Mouse (Mus musculus) cerebellum, adult 2 months (tissue): ENCODE measurements at regions not wholly inside any gene's neighbourhood (a gene's known extent, or its start where the extent isn't known, plus 50 kb on each side); places are given as distances from the start of the nearest gene placed in this dataset.

Experiments
- DNase-seq, 2 experiments: peaks; one replicate each; pipeline ENCODE4 v3.0.0; 2021
- H3K27ac ChIP-seq: fragments of 200-500 bp; 2 replicates; pipeline ENCODE4 v1.5.1; 2012; ENCODE audit warnings: low read length, control low read depth, inconsistent platforms; ENCODE audit not compliant: insufficient read depth
- H3K27me3 ChIP-seq: fragments of 200-500 bp; 2 replicates; pipeline ENCODE4 v1.6.1; 2012; ENCODE audit warnings: inconsistent platforms, mild to moderate bottlenecking, low read length, moderate library complexity; ENCODE audit not compliant: control insufficient read depth, insufficient read depth
- H3K4me1 ChIP-seq: fragments of 200-500 bp; 2 replicates; pipeline ENCODE4 v1.6.1; 2011; ENCODE audit warnings: low read length; ENCODE audit not compliant: control insufficient read depth, insufficient read depth
- H3K4me3 ChIP-seq: fragments of 200-500 bp; replicated peaks from 2 replicates; pipeline ENCODE3; 2011; ENCODE audit warnings: mild to moderate bottlenecking, low read depth, low read length, control low read depth; ENCODE audit not compliant: insufficient read depth
- CTCF ChIP-seq: fragments of 200-500 bp; IDR thresholded peaks from 2 replicates; pipeline ENCODE4 v1.5.1; 2011; ENCODE audit warnings: low read depth, mild to moderate bottlenecking, control low read depth, low read length, moderate library complexity, borderline replicate concordance; ENCODE audit not compliant: insufficient read depth
- POLR2A ChIP-seq: fragments of 200-500 bp; IDR thresholded peaks from 2 replicates; pipeline ENCODE4 v1.6.1; 2011; ENCODE audit warnings: low read length, control low read depth, borderline replicate concordance; ENCODE audit not compliant: insufficient read depth
- WGBS: fragments of 180-500 bp; shearing (Covaris S2); methylation state at CpG from one replicate; pipeline ENCODE4 v1.1.7; 2018; 5-methylcytosine and 5-hydroxymethylcytosine counted together

GRCm38 (mm10) chrX:158544021-158544420 is 500.9 kb upstream of the Cnksr2 start:
- peak in 1 of 2 experiments; percentile 0 for DNase-seq
- WGBS, result 63% methylated on average over 4 of the region's 4 CpGs
- no peak for TF ChIP-seq CTCF
- no peak for TF ChIP-seq POLR2A
- H3K27me3 ChIP-seq, result no peaks in the 10 kb centered on the region
- no peak overlapping the region for H3K27ac ChIP-seq
- no peak overlapping the region for H3K4me3 ChIP-seq
- H3K4me1 ChIP-seq, result no peaks in the 10 kb centered on the region

- TF ChIP-seq CTCF, result no peak
- TF ChIP-seq POLR2A, result no peak
- Histone ChIP-seq H3K27ac (no peak overlapping the region), H3K27me3 (no peaks in the 10 kb centered on the region), H3K4me1 (no peaks in the 10 kb centered on the region), H3K4me3 (no peak overlapping the region)
- peak; percentile 50 to 63 for DNase-seq
- WGBS, result 33% methylated on average over 2 of the region's 2 CpGs
These were observed 534.8 kb upstream of the Cnksr2 start for GRCm38 (mm10) chrX:158577856-158578255.

DNA sequence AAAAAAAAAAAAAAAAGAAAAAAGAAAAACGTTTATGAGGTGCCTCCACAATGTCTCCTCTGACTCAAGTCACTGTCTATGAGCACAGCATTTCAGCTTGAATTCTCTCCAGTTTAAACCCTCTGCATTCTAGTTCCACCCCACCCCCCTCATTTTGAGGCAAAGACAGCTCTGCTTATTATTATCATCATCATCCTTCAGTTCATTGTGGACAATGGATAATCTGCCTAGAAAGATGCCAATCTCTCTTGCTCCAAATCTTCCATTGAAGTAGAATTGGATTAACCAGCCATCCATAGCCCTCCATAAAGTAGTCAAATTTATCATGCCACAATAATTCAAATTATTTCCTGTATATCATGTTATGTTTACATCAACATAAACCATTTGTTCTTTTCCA is 570.0 kb upstream of the Cnksr2 start:
- H3K4me3 ChIP-seq, result no peak overlapping the region
- 26% methylated on average over 1 of the region's 1 CpGs for WGBS
- no peaks in the 10 kb centered on the region for H3K4me1 ChIP-seq
- TF ChIP-seq POLR2A, result no peak
- no peak for TF ChIP-seq CTCF
- no peak overlapping the region for H3K27ac ChIP-seq
- no peaks in the 10 kb centered on the region for H3K27me3 ChIP-seq
- no peak for DNase-seq

DNA sequence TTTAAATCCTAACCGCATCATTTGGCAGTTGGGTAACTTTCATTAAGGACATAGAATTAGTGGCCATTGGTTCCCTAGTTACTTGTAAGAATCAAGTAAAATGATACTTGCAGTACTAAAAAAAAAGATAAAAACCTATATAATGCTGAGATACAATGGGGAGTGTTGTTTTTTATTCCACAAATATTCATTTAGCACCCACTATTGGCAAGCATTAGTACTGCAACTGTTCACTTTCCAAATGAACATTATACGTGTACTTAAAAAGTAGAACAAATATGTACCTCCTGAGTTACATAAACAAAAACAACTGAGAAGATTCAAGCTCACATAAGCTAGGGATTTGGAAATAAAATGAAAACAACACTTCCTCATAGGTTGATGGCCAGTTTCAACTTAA is 570.5 kb upstream of the Cnksr2 start:
- TF ChIP-seq POLR2A (no peak), CTCF (peak; percentile 18; the same call in 1 of the 2 replicates)
- WGBS, result 90% methylated on average over 2 of the region's 2 CpGs
- Histone ChIP-seq H3K4me1 (no peaks in the 10 kb centered on the region), H3K27me3 (no peaks in the 10 kb centered on the region), H3K27ac (no peak overlapping the region), H3K4me3 (no peak overlapping the region)
- DNase-seq, result no peak

DNA sequence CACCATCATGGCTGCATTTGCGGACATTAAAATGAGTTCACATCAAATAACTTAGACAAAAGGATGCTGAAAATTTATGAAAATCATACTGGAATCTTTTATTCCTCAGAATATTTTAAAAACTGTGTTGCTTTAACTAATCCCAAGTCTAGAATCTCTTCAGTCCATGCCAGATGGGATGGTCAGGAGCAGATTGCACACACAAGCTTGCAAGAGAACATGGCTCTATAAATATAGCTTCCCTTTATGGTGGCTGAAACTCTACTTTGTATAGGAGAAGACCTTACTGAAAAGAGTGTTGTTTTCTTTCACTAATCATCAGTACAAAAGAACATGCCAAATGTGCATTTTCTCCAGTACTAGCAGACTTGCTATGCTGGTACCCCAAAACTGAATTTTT is 570.9 kb upstream of the Cnksr2 start:
- H3K4me1 ChIP-seq, result no peaks in the 10 kb centered on the region
- no peak overlapping the region for H3K27ac ChIP-seq
- H3K4me3 ChIP-seq, result no peak overlapping the region
- TF ChIP-seq POLR2A (no peak), CTCF (no peak)
- 98% methylated on average over 1 of the region's 1 CpGs for WGBS
- no peaks in the 10 kb centered on the region for H3K27me3 ChIP-seq
- DNase-seq, result no peak

DNA sequence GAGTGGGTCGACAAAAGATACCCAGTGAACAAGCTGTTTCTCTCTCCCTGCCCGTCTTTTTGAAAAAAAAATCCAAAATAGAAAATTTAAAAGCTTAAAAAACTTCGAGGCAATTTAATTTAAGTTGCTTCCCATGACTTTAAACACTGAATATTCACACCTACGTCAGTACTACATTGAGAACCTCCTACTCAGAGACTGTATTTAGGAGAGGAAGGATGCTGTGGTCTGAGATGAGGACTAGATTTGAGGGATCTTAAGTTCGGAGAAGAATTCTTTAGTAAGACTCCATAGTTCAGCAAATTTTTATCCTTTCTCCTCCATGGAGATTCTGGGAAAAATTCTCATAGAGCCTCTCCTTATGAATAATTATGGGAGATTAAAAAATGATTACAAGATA is 571.4 kb upstream of the Cnksr2 start:
- H3K4me3 ChIP-seq, result no peak overlapping the region
- no peak for DNase-seq
- TF ChIP-seq CTCF (no peak), POLR2A (no peak)
- no peak overlapping the region for H3K27ac ChIP-seq
- WGBS, result 80% methylated on average over 5 of the region's 5 CpGs
- no peaks in the 10 kb centered on the region for H3K4me1 ChIP-seq
- no peaks in the 10 kb centered on the region for H3K27me3 ChIP-seq

DNA sequence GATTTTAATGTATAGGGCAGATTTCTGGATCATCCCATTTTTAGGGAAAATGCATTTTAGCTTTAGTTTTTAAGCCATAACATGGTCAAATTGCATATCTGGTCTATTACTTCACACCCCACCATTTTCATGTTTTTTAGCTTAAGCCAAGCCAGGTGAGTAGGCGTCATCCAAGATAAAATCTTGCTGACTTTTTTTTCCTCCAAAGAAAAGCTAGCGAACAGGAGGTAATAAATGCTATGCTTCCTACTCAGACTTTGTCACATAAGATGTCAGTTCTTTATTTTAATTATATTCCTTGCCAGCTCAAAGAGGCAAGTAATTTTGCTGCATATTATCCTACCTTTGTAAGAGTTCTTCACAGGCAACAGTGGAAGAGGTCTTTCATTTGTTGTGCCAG is 572.0 kb upstream of the Cnksr2 start:
- Histone ChIP-seq H3K27ac (no peak overlapping the region), H3K27me3 (no peaks in the 10 kb centered on the region), H3K4me3 (no peak overlapping the region), H3K4me1 (no peaks in the 10 kb centered on the region)
- TF ChIP-seq CTCF, result no peak
- 92% methylated on average over 2 of the region's 2 CpGs for WGBS
- DNase-seq, result no peak

- 66% methylated on average over 3 of the region's 3 CpGs for WGBS
These were observed 582.7 kb upstream of the Rps6ka3 start for GRCm38 (mm10) chrX:158627390-158627789.

More at GRCm38 (mm10) chrX:158627390-158627789, 582.7 kb upstream of the Rps6ka3 start:
- TF ChIP-seq POLR2A (no peak), CTCF (no peak)
- Histone ChIP-seq H3K4me3 (no peak overlapping the region), H3K27me3 (no peaks in the 10 kb centered on the region), H3K4me1 (no peaks in the 10 kb centered on the region), H3K27ac (no peak overlapping the region)
- no peak for DNase-seq
